Mouse (Mus musculus) urinary bladder, adult 2 months (tissue): Measurements from ENCODE around the gene Art3. TPM values are rescaled to one million over a fixed set of nuclear protein-coding genes. Genes with fewer than 3 reads are reported as not detected.
A peak's percentile ranks its signal among the peaks of the same experiment; 100 is the strongest.

Experiments used
- DNase-seq: peaks from one replicate; pipeline ENCODE4 v3.0.0; 2022; ENCODE audit warnings: low spot score
- polyA plus RNA-seq: library from polyadenylated mRNA; depleted of rRNA; stranded (reverse); fragments of >200 nt; gene quantifications from 2 replicates; pipeline ENCODE4 v1.2.3, GENCODE M21; 2012; rRNA removed

The Art3 gene
- polyA plus RNA-seq, 1 experiment = 839 TPM

GRCm38 (mm10) chr5:92413982-92414375, 82.4 kb downstream of the Art3 start:
- no peak for DNase-seq

GRCm38 (mm10) chr5:92424126-92424525, 92.5 kb downstream of the Art3 start:
- DNase-seq = no peak

- no peak for DNase-seq
Observed at GRCm38 (mm10) chr5:92430723-92431122, 99.1 kb downstream of the Art3 start.

DNA sequence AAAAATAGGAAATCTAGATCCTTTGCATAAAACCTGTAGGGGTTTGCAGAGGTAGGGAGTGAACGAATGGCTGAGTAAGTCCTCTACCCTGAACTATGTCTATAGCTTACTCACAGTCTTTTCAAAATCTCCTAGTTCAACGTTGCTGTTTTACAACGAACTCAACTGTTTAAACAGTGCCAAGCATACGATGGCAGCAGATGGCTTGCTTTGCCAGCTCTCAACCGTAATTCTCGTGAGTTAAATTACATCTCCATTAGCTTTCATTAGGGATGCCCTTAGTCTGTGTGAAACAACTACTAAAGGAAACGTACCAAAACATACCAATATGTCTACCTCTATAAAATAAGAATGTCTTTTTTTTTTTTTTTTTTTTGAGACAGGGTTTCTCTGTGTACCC, 100.0 kb downstream of the Art3 start:
- no peak for DNase-seq

DNA sequence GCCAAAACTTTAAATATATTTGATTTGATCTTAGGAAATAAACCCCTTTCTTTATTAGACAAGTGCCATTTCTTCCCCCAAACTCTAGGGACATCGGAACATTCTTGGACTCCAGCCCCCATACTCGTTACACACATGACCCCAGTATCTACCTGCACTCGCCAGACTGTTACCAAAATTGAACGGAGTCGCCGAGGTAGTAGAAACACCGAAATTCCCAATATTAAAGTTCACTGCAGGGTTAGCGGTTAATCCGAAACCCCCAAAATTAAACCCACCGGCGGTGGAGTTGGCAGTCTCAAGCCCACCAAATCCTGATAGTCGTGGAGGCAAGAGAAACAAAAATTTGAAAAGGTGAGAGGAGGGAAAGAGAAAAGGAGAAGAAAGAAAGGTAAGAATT, 102.4 kb downstream of the Art3 start:
- no peak for DNase-seq

GRCm38 (mm10) chr5:92434571-92434985, 103.0 kb downstream of the Art3 start:
- DNase-seq = no peak

DNA sequence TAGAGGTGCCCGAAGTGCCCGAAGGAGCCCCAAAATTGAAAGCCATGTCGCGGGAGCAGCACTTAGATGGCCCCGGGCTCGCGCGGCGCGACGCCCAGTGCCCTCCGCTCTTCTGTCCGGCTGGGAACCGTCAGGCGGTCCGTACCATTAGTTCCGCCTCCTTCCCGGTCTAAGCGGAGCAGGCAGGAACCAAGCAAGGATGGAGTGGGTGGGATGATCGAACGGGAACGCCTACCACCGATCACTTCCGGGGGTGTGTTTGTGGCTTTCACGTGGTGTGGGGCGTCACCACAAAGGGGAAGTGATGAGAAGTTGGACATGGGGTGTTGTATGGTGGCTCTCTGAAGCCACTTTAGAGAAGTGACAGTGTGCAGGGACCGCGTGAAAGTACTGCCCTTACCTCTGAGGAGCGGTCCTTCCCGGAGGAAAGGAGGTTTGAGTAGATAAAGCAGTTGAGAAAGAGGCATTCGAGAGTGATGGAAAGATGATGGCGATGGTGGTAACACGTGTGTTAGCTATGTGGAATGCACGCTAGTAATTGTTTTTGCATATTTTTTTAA, 103.5 kb downstream of the Art3 start, which contains the start of gene Nup54:
Gene Nup54 (minus strand): TSS at position 195 of the 560 bp plus-strand sequence.
- peak; percentile 91 for DNase-seq

- DNase-seq = no peak
Observed at GRCm38 (mm10) chr5:92438540-92438939, 106.9 kb downstream of the Art3 start.

DNA sequence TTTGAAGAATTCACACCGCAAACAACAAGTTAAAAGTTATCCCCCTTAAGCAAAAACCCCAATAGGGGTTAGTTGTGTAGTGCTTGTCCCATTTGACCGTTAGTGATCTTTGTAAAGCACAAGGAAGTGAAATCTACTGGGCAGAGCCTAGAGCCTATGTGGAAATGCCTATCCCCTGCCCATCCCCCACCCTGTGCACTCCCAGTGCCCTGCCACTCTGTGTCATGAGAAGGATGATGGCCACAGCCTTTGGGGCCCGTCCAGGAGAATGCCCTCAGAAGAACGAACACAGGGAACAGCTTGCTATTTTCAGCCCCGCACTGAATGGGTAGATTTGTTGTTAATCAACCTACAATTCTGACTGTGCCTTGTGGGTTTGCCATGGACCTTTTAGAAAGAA, 109.9 kb downstream of the Art3 start:
- no peak for DNase-seq

GRCm38 (mm10) chr5:92442914-92443313, 111.3 kb downstream of the Art3 start:
- DNase-seq = no peak

GRCm38 (mm10) chr5:92445016-92445415, 113.4 kb downstream of the Art3 start:
- DNase-seq = no peak

DNA sequence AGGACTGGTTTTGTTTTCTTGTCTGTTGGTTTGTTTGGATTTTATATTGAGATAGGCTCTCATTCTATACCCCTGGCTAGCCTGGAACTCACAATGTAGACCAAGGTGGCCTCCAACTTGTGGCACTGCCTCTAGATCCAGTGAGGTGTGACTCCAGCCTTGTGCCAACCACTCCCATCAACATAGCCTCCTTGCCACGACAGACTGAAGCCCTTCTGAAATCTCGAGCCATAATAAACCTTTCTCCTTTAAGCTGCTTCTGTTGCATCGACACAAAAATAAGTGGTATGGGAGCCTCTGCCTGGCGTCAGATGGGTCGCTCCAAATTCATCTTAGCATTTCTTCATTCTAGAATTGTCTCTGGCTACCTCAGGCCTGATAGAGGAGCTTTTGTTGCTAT, 115.1 kb downstream of the Art3 start:
- DNase-seq = no peak

DNA sequence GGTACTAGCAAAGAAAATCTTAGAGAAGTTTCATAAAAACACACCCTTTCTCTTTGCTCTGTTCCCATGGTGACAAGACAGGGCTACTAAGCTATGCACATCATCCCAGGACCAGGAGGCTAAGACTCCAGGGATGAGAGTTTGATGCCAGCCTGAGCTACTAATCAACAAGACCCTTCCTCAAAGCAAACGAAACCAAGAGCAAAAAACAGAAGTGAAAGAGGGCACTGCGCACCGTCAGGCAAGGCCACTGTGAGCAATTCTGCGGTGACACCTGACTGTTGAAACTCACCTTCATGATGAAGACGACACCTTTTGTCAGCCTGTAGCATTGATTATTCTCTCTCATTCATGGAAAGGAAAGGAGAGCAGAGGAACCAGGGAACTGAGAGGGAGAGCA, 121.2 kb downstream of the Art3 start:
- no peak for DNase-seq

DNA sequence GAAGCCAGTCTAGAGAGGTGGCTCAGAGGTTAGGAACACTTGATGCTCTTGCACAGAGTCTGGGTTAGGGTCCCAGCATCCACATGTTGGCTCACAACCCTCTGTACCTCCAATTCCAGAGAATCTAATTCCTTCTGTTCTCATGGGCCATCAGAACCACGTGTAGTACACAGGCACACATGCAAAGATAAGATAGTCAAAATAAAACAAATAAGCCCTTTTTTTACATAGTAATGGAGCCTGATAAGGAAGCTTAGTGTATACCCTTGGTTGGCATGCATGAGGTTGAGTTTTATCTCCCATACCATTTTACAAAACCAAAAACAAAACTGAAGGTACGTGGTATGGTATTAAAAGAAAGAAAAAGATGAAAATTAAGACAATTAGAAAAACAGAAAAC, 125.8 kb downstream of the Art3 start:
- no peak for DNase-seq

DNA sequence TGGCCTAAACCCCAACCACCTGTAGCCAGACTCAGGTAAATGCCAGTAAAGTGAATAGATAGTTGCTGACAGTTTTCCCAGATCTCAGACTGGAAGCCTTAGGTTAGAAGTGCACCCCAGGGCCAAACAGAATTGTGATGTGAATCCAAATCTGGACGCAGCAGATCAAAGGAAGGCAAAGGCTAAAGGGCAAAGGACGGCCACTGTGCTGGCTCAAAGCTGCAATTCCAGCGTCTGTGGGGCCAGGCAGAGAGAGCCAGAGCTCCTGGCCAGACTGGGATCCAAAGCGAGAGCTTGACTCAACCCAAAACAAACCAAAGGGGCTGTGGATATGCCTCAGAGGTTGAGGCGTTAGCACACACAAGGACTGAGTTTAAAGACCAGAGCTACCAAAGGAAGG, 127.1 kb downstream of the Art3 start:
- DNase-seq = no peak

DNA sequence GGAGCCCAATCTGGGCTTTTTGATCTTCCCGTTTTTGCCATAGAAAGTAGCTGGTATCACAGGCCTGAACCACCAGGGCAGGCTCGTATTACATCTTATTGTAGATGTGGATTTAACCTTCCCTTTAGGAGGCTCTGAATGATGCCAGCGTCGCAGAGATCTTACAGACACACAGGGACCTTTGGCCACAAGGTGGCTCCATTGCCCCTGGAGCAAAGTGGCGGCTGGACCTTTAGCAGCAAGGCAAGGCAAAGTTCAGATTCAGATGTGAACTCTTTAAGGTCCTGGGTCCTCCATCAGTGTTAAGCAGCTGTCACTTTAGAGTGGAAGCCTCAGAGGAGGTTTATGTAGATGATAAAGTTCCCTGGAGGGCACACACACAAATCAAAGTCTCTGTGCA, 129.7 kb downstream of the Art3 start:
- DNase-seq = no peak

Other genes with a start within 250 kb of the Art3 start
- gene G3bp2, start 248.1 kb upstream of the Art3 start, polyA plus RNA-seq = 68.4 and 76.6 TPM in 2 replicates
- gene Uso1, start 193.9 kb upstream of the Art3 start, polyA plus RNA-seq = 49.4 and 53.4 TPM in 2 replicates
- not detected in 2 replicates for gene U90926, start 116.4 kb upstream of the Art3 start, polyA plus RNA-seq
- gene Ppef2, start 75.5 kb upstream of the Art3 start, polyA plus RNA-seq = 0.63 and 0.69 TPM in 2 replicates
- 34.3 and 37.5 TPM in 2 replicates for gene Naaa, start 53.7 kb upstream of the Art3 start, polyA plus RNA-seq
- gene Sdad1, start 21.3 kb upstream of the Art3 start, polyA plus RNA-seq = 12.3 and 13.6 TPM in 2 replicates
- gene Cxcl9, start 3.7 kb upstream of the Art3 start, polyA plus RNA-seq = 7.3 and 8.8 TPM in 2 replicates
- 7.0 and 14.7 TPM in 2 replicates for gene Cxcl10, start 17.1 kb downstream of the Art3 start, polyA plus RNA-seq
- 21.1 and 25.9 TPM in 2 replicates for gene Nup54, start 103.4 kb downstream of the Art3 start, polyA plus RNA-seq
- gene Scarb2, start 175.0 kb downstream of the Art3 start, polyA plus RNA-seq = 84.3 and 96.2 TPM in 2 replicates
- 0.86 and 1.0 TPM in 2 replicates for gene Fam47e, start 223.2 kb downstream of the Art3 start, polyA plus RNA-seq